Mouse (Mus musculus) embryonic fibroblast, embryonic 13.5 days (primary cell): Measurements from ENCODE around the gene Gm17482. TPM values are rescaled to one million over a fixed set of nuclear protein-coding genes. Genes with fewer than 3 reads are reported as not detected.

ENCODE experiments used
- H3K27ac ChIP-seq: 2 replicates; pipeline ENCODE4 v1.5.1; 2012; ENCODE audit warnings: low read length, control low read depth, inconsistent platforms; ENCODE audit not compliant: insufficient read depth
- H3K4me1 ChIP-seq: 2 replicates; pipeline ENCODE4 v1.6.1; 2011; ENCODE audit warnings: low read length; ENCODE audit not compliant: control insufficient read depth, insufficient read depth
- H3K4me3 ChIP-seq: 2 replicates; pipeline ENCODE4 v1.5.1; 2011; ENCODE audit warnings: mild to moderate bottlenecking, control low read depth, low read length; ENCODE audit not compliant: insufficient read depth
- CTCF ChIP-seq: IDR thresholded peaks from 2 replicates; pipeline ENCODE4 v1.5.1; 2011; ENCODE audit warnings: mild to moderate bottlenecking, control low read depth, low read length, moderate library complexity, borderline replicate concordance; ENCODE audit not compliant: insufficient read depth
- POLR2A ChIP-seq: IDR thresholded peaks from 2 replicates; pipeline ENCODE4 v1.6.1; 2011; ENCODE audit warnings: low read depth, mild to moderate bottlenecking, control low read depth, low read length, moderate library complexity
- polyA plus RNA-seq: library from polyadenylated mRNA; stranded (reverse); fragments of >200 nt; gene quantifications from 2 replicates; pipeline ENCODE4 v1.2.4, GENCODE M21; 2011; ENCODE audit warnings: low read depth; ENCODE audit not compliant: missing spikeins, insufficient read length

Gm17482 gene
- polyA plus RNA-seq, result not detected in 2 replicates

DNA sequence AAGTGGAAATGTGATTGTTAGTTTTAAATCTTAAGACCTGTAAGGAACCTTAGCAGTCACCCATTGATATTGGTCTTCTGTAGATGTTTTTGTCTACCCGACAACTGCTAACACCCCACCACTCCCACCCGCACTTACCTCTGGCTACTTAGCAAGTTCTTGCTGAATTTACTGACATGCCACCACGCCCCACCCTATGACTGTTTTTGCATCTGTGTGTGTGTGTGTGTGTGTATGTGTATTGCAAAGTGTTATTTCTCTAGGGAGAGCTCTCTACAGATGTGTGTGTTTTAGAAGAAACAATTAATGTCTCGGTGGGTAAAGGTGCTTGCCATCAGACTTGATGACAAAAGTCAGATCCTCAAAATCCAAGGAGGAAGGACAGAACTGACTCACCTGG is at the start of gene Gm17482:
Gm17482 (plus strand) TSS at position 301 of the 400 bp plus-strand sequence.
- TF ChIP-seq POLR2A (no peak), CTCF (no peak)
- no peak within 1 kb of the TSS for H3K27ac ChIP-seq
- no peak within 1 kb of the TSS for H3K4me3 ChIP-seq
- H3K4me1 ChIP-seq, result 0 out of 2 replicates have a peak, but pooled peaks cover under 1% of the 10 kb centered on the region

DNA sequence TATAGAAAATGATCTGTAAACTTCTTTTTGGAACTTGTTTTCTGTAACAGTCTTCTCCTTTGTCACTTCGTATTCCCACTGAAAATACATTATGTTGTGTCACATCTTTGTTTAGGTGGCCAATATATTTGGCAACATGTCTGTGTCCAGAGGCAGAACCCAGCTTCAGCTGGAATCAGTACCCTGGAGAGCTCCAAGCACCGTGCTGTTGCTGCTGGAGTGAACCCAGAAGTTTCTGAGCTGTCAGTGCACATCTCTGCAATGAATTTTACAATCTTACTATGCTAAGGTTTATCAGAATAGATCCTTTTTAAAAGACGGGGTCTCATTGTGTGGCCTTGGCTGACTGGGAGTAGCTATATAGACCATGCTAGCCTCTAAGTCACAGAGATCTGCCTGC is 48.3 kb upstream of the Gm17482 start:
- TF ChIP-seq POLR2A (no peak), CTCF (no peak)
- H3K27ac ChIP-seq, result no peak overlapping the region

DNA sequence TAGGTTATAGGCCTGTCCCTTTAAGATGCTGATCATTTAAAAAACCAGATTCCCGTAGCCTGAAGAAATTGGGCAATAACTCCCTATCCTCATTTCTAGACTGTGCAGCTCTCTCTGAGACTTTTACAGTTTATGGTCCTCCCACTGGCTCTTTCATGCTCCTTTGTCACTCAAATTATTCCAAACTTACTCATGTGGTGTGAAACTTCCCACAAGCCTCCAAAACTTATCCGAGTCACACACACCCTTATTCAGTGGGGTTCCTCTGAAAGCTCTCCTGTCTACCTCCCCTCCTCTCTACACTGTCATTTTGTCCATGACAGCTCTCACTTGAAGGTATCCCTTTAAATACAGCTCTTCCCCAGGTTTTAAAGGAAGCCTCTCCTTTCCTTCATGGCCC is 46.0 kb upstream of the Gm17482 start:
- Histone ChIP-seq H3K4me1 (no peaks in the 10 kb centered on the region), H3K4me3 (no peak overlapping the region), H3K27ac (no peak overlapping the region)
- TF ChIP-seq CTCF (no peak), POLR2A (no peak)

More for the DNA sequence above, 48.3 kb upstream of the Gm17482 start:
- no peaks in the 10 kb centered on the region for H3K4me1 ChIP-seq
- no peak overlapping the region for H3K4me3 ChIP-seq

DNA sequence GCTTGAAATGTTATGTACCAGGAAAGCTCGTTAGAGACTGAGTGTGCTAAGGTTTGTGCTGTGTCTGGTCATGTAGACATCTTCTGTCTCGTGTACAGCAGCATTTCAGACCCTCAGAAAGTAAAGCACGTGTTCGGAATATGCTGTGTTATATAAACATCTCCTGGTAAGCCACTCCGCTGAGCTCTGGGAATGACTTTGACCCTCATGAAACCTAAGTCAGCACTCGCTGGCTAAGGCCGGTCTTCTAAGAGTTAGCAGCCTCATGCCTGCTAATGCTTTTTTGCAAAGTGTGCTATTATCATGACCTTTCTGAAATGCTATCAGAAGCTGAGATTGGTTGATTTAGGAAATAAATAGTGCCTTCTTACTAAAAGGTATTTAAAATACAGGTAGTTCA is 36.0 kb upstream of the Gm17482 start:
- H3K4me1 ChIP-seq, result no peaks in the 10 kb centered on the region
- TF ChIP-seq CTCF (no peak), POLR2A (no peak)
- H3K27ac ChIP-seq, result no peak overlapping the region
- no peak overlapping the region for H3K4me3 ChIP-seq

DNA sequence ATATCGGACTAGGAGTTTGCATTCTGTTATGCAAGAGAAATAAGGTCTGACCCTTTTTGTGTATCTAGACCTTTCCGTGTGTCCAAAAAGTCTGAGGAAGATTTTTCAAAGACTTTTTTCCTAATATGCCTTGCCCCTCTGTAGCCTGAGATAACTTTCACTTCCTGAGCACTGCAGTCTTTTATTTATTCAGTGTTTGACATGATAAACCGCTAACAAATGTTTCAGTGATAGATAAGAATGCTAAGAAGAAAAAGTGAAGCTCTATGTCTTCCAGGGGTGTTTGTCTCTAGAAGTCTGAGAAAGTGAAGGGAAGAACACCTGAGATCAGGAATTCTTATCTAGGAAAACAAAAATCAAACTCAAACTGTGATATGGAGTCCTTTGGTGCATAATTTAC is 26.4 kb upstream of the Gm17482 start:
- Histone ChIP-seq H3K27ac (no peak overlapping the region), H3K4me1 (no peaks in the 10 kb centered on the region), H3K4me3 (no peak overlapping the region)
- no peak for TF ChIP-seq CTCF
- no peak for TF ChIP-seq POLR2A

DNA sequence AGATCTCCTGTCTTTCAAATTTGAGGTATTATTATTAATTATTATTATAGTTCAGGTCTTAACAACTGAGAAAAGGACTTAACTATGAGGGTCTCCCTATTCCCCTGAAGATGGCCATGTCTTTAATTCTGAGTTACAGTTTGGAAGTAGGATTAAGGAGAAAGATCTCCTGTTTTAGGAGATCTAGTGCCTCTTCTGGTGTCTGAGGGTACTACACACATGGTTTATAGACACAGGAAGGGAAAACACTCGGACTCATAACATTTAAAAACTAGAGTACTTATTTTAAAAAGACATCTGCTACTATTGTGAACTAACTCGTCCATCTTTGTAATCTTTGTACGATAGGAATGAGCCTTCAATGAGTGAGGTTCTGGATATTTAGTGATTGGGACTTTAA is 24.1 kb upstream of the Gm17482 start:
- no peaks in the 10 kb centered on the region for H3K4me1 ChIP-seq
- TF ChIP-seq CTCF, result no peak
- TF ChIP-seq POLR2A, result no peak
- H3K4me3 ChIP-seq, result no peak overlapping the region

DNA sequence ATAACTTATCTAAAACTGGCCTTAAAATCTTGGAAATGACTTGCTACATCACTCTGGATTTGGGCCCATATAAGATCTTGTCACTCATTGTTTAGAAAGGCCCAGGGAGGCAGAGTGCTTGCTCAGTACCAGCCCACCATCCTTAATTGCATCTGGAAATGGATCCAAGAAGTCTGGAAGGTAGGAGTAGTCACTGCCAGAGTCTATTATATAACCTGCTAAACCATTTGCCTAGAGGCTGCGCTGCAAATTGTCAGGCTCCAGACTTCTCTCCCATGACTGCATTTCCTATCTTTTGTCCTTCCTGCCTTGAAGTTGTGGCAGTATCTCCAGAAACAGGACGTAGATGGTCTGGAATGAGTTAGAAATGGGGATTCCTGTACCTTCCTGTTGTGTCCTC is 17.0 kb upstream of the Gm17482 start:
- no peaks in the 10 kb centered on the region for H3K4me1 ChIP-seq
- no peak overlapping the region for H3K27ac ChIP-seq
- no peak overlapping the region for H3K4me3 ChIP-seq
- TF ChIP-seq POLR2A (no peak), CTCF (no peak)

More for the DNA sequence above, 24.1 kb upstream of the Gm17482 start:
- no peak overlapping the region for H3K27ac ChIP-seq

DNA sequence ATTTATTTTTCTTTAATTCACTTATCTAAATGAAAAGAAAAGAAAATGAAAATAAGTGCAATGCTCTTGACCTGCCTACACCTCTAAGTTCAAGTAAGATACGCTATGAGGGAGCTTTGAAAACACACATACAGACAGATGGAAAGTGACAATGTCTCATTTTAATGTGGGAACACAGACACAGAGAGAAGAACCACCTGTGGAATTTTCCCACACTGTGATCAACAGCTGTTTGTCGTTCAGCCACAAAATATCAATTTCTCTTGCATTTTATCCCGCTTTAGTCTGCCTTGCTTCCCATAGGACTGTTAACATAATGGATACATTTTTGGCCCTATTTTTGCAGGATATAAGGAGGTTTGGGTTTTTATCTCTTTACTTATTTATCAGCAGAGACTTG is 16.3 kb upstream of the Gm17482 start:
- H3K27ac ChIP-seq, result no peak overlapping the region
- no peak overlapping the region for H3K4me3 ChIP-seq
- no peak for TF ChIP-seq CTCF
- TF ChIP-seq POLR2A, result no peak
- H3K4me1 ChIP-seq, result no peaks in the 10 kb centered on the region

DNA sequence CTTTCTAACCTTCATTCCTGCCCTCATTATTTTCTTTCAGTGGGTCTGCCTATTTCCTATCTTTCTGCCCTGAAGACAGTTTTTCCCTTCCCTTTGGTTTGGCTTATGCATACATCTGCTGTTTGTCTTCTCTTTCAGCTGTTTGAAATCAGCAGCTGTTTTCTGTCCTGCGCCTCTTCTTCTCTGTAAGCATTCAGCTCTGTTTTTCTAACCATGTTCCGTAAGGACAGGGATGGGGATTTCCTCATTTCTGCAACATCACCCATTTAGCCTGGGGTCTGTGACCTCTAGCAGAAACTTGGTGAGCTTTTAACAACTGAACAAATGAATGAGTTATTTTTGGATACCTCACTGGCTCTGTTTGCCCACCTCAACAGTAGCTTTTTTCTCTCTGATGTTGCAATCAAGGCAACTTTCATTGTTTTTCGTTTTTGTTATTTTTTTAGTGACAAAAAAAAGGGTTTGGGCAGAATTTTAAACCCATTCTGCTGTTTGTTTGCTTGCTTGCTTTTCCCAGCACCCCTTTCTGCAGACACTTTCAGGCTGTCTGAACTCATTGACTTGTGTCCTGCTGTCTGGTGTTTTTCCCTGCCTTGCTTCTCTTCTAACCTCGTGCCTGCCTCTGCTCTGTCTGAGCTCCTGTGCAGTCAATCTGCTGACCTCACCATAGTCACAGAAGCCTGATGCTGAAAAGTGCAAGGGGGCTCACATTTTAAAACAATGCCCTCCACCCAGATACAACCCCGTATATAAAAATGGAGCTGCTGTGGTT is 14.8 kb upstream of the Gm17482 start:
- Histone ChIP-seq H3K4me3 (no peak overlapping the region), H3K4me1 (no peaks in the 10 kb centered on the region), H3K27ac (no peak overlapping the region)
- TF ChIP-seq CTCF (no peak), POLR2A (no peak)

DNA sequence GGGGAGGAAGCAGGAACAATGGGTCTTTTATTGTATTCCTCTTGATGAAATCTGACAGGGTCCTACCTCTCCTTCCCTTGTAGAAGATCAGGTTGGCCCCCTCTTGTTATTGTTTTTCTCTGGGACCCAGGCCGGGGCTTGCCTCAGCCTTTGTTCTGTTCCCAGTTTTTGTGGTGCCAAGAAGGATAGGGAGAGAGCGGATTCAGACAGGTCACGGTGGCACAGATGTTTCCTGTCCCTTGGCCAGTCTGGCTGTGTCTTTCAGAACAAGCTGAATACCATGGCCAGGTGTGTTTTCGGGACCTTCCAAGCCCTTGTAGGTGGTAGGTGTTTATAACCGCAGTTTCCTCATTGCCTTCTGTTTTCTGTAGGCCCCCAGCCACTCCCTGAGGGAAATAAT is 14.0 kb upstream of the Gm17482 start:
- Histone ChIP-seq H3K27ac (no peak overlapping the region), H3K4me3 (no peak overlapping the region), H3K4me1 (no peaks in the 10 kb centered on the region)
- no peak for TF ChIP-seq CTCF
- no peak for TF ChIP-seq POLR2A
